Mouse (Mus musculus) liver, embryonic 11.5 days (tissue): ENCODE data around the gene Slc35e4. TPM values are rescaled to one million over a fixed set of nuclear protein-coding genes. Genes with fewer than 3 reads are reported as not detected.
"Not testable (repeated sequence)": the region's sequence is repeated elsewhere in the genome, so short reads cannot be mapped to it uniquely, and the experiment has no call there.

Experiments used
- ATAC-seq: fragments of 200-750 bp; cut with Nextera tagmentation; replicated peaks from 2 replicates; pipeline ENCODE4 v1.8.0; 2017; ENCODE audit warnings: moderate number of reproducible peaks, mild to moderate bottlenecking, moderate TSS enrichment, moderate library complexity; ENCODE audit not compliant: low FRiP score
- DNase-seq: peaks from one replicate; pipeline ENCODE4 v3.0.0-alpha.2; 2017; ENCODE audit warnings: low spot score
- H3K27ac ChIP-seq: fragments of 300-500 bp; sonication (generic); 2 replicates; pipeline ENCODE4 v1.5.1; 2014; ENCODE audit warnings: mild to moderate bottlenecking, low read depth, low read length, control low read depth
- H3K27me3 ChIP-seq: fragments of 300-500 bp; sonication (generic); replicated peaks from 2 replicates; pipeline ENCODE4 v1.6.1; 2014; ENCODE audit warnings: low read length, mixed read lengths; ENCODE audit not compliant: control insufficient read depth, insufficient read depth
- H3K36me3 ChIP-seq: fragments of 300-500 bp; sonication (generic); 2 replicates; pipeline ENCODE4 v1.6.1; 2014; ENCODE audit warnings: mild to moderate bottlenecking, low read length, moderate library complexity, mixed read lengths; ENCODE audit not compliant: control insufficient read depth, insufficient read depth
- H3K4me1 ChIP-seq: fragments of 300-500 bp; sonication (generic); replicated peaks from 2 replicates; pipeline ENCODE4 v1.6.1; 2014; ENCODE audit warnings: low read length, mixed read lengths; ENCODE audit not compliant: control insufficient read depth, insufficient read depth
- H3K4me2 ChIP-seq: fragments of 300-500 bp; sonication (generic); 2 replicates; pipeline ENCODE4 v1.6.1; 2014; ENCODE audit warnings: mild to moderate bottlenecking, control low read depth, moderate library complexity
- H3K4me3 ChIP-seq: fragments of 300-500 bp; sonication (generic); 2 replicates; pipeline ENCODE4 v1.5.1; 2014; ENCODE audit warnings: low read depth, low read length, control low read depth
- H3K9ac ChIP-seq: fragments of 300-500 bp; sonication (generic); 2 replicates; pipeline ENCODE4 v1.6.1; 2014; ENCODE audit warnings: low read depth, low read length, control low read depth
- H3K9me3 ChIP-seq: fragments of 300-500 bp; sonication (generic); 2 replicates; pipeline ENCODE4 v1.6.1; 2016; ENCODE audit warnings: low read length, inconsistent platforms, mixed read lengths; ENCODE audit not compliant: control insufficient read depth
- WGBS: fragments of 180-500 bp; shearing (Covaris S2); extraction: QIAGEN DNeasy Blood & Tissue Kit; methylation state at CpG from one replicate; pipeline ENCODE4 v1.1.7; 2014; 5-methylcytosine and 5-hydroxymethylcytosine counted together
- polyA plus RNA-seq: library from polyadenylated mRNA; unstranded; fragments of >200 nt; fragmentation: Nextera tagmentation; extraction: Ambion mirVana; gene quantifications from 2 replicates; pipeline ENCODE4 v1.2.1, GENCODE M21; 2014

The Slc35e4 gene
- polyA plus RNA-seq, 1 experiment from 2014 or later = 1.4 TPM

DNA sequence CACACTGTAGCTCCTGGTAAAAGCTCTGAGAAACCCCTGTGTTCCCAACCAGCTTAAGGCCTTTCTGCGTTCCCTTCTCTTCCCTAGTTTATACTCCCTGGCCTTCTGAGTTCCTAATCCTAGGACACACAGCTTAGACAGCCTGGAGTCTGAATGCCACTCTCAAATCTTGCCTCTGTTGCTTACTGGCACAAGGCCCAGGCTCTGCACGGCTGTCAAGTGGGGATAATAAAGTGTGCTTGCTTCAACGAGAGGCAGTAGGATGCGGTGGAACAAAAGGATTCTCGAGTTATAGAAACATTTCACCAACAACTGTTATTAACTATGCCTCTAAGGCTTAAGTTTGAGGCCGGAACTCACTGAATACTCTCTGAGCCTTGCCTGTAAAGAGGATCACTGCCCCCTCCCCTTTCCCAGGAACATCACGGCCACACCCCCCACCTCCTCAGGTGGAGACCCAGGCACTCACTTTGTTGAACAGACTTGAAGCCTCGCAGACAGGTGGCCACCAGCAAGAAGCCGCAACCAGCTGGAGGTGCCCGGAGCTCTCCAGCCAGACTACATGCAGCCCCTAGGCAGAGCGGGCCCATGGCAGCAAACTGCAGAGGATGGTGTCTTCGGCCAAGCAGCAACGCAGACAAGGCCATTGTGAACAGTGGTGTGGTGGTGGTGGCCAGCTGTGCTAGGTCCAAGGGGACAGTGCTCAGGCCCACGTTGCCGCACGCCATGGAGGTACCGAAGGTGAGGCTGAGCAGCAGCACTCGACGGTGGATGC, 2.2 kb downstream of the Slc35e4 start:
- whole genome bisulfite sequencing = 33% methylated on average over 19 of the region's 19 CpGs
- Histone ChIP-seq H3K27ac (no peak overlapping the region), H3K9me3 (no peaks in the 10 kb centered on the region), H3K27me3 (peaks cover 20% of the 10 kb centered on the region), H3K36me3 (no peaks in the 10 kb centered on the region), H3K4me3 (peak overlapping the region; percentile 63), H3K9ac (no peak overlapping the region), H3K4me1 (peaks cover 19% of the 10 kb centered on the region), H3K4me2 (peak overlapping the region; percentile 96)
- DNase-seq (no peak), ATAC-seq (no peak)

DNA sequence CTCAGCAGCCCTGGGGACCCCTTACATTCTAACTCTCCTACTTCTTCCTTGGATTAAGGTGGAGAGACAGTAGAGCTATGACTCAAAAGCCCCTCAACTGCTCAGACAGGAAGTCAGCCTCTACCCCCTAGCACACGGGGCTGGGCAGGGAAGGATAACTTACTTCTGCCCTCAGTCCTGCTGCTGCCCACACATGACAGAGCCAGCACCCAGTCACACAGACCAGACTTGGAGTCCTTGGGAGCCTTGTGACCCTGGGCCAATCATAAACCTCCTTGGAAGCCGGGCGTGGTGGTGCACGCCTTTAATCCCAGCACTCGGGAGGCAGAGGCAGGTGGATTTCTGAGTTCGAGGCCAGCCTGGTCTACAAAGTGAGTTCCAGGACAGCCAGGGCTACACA, 3.0 kb downstream of the Slc35e4 start:
- peaks cover 19% of the 10 kb centered on the region for H3K4me1 ChIP-seq
- H3K4me2 ChIP-seq, H3K36me3 ChIP-seq, H3K9ac ChIP-seq, DNase-seq, H3K9me3 ChIP-seq, ATAC-seq, H3K4me3 ChIP-seq, H3K27ac ChIP-seq: not testable (repeated sequence)
- WGBS = 79% methylated on average over 5 of the region's 6 CpGs
- peaks cover 20% of the 10 kb centered on the region for H3K27me3 ChIP-seq

DNA sequence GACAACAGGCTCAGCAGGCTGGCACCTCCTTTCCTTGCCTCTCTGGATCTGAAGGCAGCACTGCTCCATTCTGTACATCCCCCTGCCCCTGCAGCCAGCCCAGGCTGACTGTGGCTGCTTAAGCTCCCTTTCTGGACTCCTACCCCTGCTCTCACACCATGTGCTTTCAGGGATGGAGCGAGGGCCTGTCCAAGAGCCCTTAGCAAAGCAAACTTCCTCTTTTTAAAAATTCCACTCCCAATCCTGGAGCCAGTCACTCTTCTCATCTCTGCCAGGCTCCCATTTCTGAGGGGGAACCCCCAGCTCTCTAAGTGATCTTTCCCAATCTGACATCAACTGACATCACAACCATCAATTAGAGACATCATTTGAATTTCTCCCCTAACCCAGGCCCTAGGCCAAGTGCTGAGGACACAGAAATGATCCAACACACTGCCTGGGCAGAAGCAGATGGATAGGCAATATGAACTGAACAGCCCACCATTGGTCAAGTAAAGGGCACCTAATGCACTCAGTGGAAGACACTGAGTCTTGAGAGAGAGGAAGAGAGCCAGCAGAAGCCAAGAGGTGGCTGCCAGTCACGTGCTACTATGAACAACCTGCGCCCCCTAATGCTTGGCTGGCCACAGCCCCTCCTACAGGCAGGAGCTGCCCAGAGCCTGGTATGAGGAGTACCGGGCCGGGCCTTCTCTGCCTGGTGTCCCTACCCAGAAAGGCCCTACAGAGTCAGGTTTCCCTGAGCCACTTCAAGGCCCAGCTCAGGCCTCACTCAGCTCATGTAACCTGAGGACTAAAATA, 3.8 kb downstream of the Slc35e4 start:
- Histone ChIP-seq H3K36me3 (no peaks in the 10 kb centered on the region), H3K4me1 (peaks cover 19% of the 10 kb centered on the region), H3K9me3 (no peaks in the 10 kb centered on the region), H3K27ac (no peak overlapping the region), H3K4me3 (no peak overlapping the region), H3K4me2 (no peak overlapping the region), H3K9ac (no peak overlapping the region), H3K27me3 (peaks cover 20% of the 10 kb centered on the region)
- 58% methylated on average over 5 of the region's 5 CpGs for WGBS
- no peak for DNase-seq
- ATAC-seq = no peak

DNA sequence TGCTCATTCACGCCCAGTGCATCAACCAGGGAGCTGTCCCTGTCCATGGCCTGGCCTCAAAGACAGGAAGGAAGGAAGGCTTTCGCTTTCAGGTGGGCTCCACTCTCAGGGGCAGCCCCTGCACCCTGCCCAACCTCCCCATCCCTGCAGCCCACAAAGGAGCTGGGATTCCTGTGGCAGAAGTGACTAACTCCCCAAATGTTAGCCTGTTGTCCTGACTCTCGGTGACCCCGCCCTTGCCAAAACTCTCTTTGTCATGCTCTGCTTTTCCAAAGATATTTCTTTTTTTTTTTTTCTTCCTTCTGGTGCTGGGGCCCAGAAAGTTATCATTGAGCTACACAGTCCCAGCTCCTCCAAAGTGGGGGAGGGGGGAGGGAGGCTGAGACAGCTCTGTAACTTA, 5.2 kb downstream of the Slc35e4 start:
- 80% methylated on average over 4 of the region's 4 CpGs for WGBS
- no peak overlapping the region for H3K9ac ChIP-seq
- peaks cover 19% of the 10 kb centered on the region for H3K4me1 ChIP-seq
- H3K9me3 ChIP-seq = no peaks in the 10 kb centered on the region
- peaks cover 18% of the 10 kb centered on the region for H3K27me3 ChIP-seq
- H3K27ac ChIP-seq = no peak overlapping the region
- no peak overlapping the region for H3K4me3 ChIP-seq
- DNase-seq (no peak), ATAC-seq (no peak)
- no peaks in the 10 kb centered on the region for H3K36me3 ChIP-seq
- H3K4me2 ChIP-seq = no peak overlapping the region

DNA sequence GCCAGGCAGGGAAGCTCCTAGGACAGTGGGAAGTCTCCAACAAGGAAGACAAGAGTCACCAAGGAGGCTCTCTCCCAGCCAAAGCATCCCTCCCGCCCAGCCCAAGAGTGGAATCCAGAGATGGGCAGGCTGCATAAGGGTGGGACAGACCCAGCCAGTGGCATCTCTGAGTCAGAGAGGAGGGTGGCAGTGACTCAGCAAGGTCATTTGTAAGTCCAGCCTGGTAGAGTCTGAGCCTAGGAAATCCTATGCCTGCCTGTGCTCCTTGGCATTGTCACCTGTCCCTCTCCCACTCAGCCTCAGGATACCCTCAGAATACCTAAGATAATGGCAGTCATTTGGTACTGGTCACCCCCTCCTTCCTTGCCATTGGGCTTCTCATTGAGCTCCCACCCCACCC, 9.0 kb downstream of the Slc35e4 start:
- WGBS = 69% methylated on average over 1 of the region's 1 CpGs
- H3K4me3 ChIP-seq = no peak overlapping the region
- no peaks in the 10 kb centered on the region for H3K36me3 ChIP-seq
- H3K27ac ChIP-seq = no peak overlapping the region
- no peaks in the 10 kb centered on the region for H3K27me3 ChIP-seq
- no peaks in the 10 kb centered on the region for H3K9me3 ChIP-seq
- ATAC-seq (no peak), DNase-seq (no peak)
- no peak overlapping the region for H3K9ac ChIP-seq
- H3K4me1 ChIP-seq = 0 out of 2 replicates have a peak, but pooled peaks cover 4% of the 10 kb centered on the region
- H3K4me2 ChIP-seq = no peak overlapping the region

DNA sequence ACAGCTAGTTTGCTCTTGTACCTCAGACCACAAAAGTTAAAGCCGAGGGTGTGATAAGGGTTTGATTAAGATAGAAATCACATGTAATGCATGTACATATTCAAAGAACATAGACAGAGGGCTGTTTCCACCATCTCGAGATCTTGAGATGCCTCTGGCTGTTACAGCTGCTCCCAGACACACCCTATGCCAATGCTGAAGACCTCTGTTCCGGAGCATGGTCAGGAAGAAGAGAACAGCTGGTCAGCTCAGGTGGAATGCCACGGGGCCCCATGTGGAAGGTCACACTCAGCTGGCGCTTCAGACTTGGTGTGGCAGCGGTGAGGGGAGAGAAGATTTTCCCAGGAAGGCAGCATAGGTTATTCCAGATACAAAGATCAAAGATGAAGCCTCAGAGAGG, 9.8 kb downstream of the Slc35e4 start:
- H3K4me1 ChIP-seq = 0 out of 2 replicates have a peak, but pooled peaks cover 4% of the 10 kb centered on the region
- no peak for DNase-seq
- no peak overlapping the region for H3K9ac ChIP-seq
- ATAC-seq = no peak
- H3K4me2 ChIP-seq = no peak overlapping the region
- H3K27me3 ChIP-seq = no peaks in the 10 kb centered on the region
- H3K36me3 ChIP-seq = no peaks in the 10 kb centered on the region
- WGBS = 80% methylated on average over 6 of the region's 6 CpGs
- no peaks in the 10 kb centered on the region for H3K9me3 ChIP-seq
- H3K27ac ChIP-seq = no peak overlapping the region
- no peak overlapping the region for H3K4me3 ChIP-seq

DNA sequence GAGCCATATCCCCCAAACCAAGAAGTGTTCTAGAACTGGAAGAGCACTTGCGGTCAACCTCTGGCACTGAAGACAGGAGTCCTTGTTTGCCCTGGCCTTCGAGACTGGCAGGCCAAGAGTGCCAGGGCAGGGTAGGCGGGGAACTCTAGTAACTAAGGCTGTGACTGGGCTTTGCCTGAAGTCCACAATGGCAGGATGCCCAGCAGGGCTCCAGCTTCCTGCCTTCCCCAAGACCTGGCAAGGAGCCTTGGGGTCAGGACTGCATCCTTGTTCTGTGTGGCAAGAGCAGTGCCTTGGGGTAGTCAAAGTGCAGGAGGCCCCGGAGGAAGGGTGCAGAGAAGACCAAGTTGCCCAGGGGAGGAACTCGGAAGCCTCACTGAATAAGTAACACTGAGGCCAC, 11.4 kb downstream of the Slc35e4 start:
- no peak overlapping the region for H3K4me2 ChIP-seq
- no peaks in the 10 kb centered on the region for H3K4me1 ChIP-seq
- no peaks in the 10 kb centered on the region for H3K36me3 ChIP-seq
- no peak overlapping the region for H3K27ac ChIP-seq
- H3K4me3 ChIP-seq = no peak overlapping the region
- 83% methylated on average over 5 of the region's 5 CpGs for WGBS
- H3K9me3 ChIP-seq = no peaks in the 10 kb centered on the region
- no peak overlapping the region for H3K9ac ChIP-seq
- DNase-seq (no peak), ATAC-seq (no peak)
- H3K27me3 ChIP-seq = no peaks in the 10 kb centered on the region

DNA sequence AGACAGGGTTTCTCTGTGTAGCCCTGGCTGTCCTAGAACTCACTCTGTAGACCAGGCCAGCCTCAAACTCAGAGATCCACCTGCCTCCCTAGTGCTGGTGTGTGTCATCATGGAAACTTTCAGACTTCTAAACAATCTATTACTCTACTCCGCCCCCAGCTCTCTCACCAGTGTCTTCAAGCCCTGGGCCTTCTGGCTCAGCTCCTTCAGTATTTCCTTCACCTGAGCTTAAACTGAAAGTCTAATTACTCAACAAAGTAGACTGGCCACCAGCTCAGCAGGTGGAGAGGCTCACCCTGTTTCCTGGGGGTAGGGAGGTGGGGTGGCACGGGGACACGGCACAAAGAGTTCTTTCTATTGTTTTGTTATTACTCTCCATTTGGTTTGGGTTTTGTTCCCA, 11.9 kb downstream of the Slc35e4 start:
- H3K9me3 ChIP-seq = no peaks in the 10 kb centered on the region
- no peak overlapping the region for H3K4me2 ChIP-seq
- DNase-seq (no peak), ATAC-seq (no peak)
- H3K36me3 ChIP-seq = no peaks in the 10 kb centered on the region
- no peaks in the 10 kb centered on the region for H3K4me1 ChIP-seq
- no peak overlapping the region for H3K4me3 ChIP-seq
- no peak overlapping the region for H3K27ac ChIP-seq
- 87% methylated on average over 3 of the region's 3 CpGs for WGBS
- H3K27me3 ChIP-seq = no peaks in the 10 kb centered on the region
- H3K9ac ChIP-seq = no peak overlapping the region
